Mouse (Mus musculus) forebrain, embryonic 16.5 days (tissue): ENCODE data around the gene C1qb. TPM values are rescaled to one million over a fixed set of nuclear protein-coding genes. Genes with fewer than 3 reads are reported as not detected.

Source experiments
- ATAC-seq: fragments of 200-750 bp; cut with Nextera tagmentation; 2 replicates; pipeline ENCODE4 v1.8.0; 2017; ENCODE audit warnings: mild to moderate bottlenecking, moderate library complexity
- H3K27ac ChIP-seq: fragments of 300-500 bp; sonication (generic); 2 replicates; pipeline ENCODE4 v1.5.1; 2014; ENCODE audit warnings: low read length, control low read depth
- H3K27me3 ChIP-seq: fragments of 300-500 bp; sonication (generic); replicated peaks from 2 replicates; pipeline ENCODE4 v1.6.1; 2014; ENCODE audit warnings: low read length; ENCODE audit not compliant: control insufficient read depth, insufficient read depth
- H3K36me3 ChIP-seq: fragments of 300-500 bp; sonication (generic); 2 replicates; pipeline ENCODE4 v1.6.1; 2014; ENCODE audit not compliant: control insufficient read depth, insufficient read depth
- H3K4me1 ChIP-seq: fragments of 300-500 bp; sonication (generic); replicated peaks from 2 replicates; pipeline ENCODE4 v1.6.1; 2014; ENCODE audit warnings: low read length; ENCODE audit not compliant: control insufficient read depth, insufficient read depth
- H3K4me2 ChIP-seq: fragments of 300-500 bp; sonication (generic); 2 replicates; pipeline ENCODE4 v1.6.1; 2014; ENCODE audit warnings: mild to moderate bottlenecking, low read length, control low read depth
- H3K4me3 ChIP-seq: fragments of 300-500 bp; sonication (generic); replicated peaks from 2 replicates; pipeline ENCODE4 v1.5.1; 2014; ENCODE audit warnings: mild to moderate bottlenecking, low read length, control low read depth
- H3K9ac ChIP-seq: fragments of 300-500 bp; sonication (generic); replicated peaks from 2 replicates; pipeline ENCODE4 v1.6.1; 2014; ENCODE audit warnings: low read depth, low read length, control low read depth
- H3K9me3 ChIP-seq: fragments of 300-500 bp; sonication (generic); 2 replicates; pipeline ENCODE4 v1.6.1; 2016; ENCODE audit warnings: low read length; ENCODE audit not compliant: control insufficient read depth
- WGBS: fragments of 180-500 bp; shearing (Covaris S2); extraction: QIAGEN DNeasy Blood & Tissue Kit; methylation state at CpG from one replicate; pipeline ENCODE4 v1.1.7; 2014; 5-methylcytosine and 5-hydroxymethylcytosine counted together
- polyA plus RNA-seq: library from polyadenylated mRNA; unstranded; fragments of >200 nt; fragmentation: Nextera tagmentation; extraction: Ambion mirVana; gene quantifications from 2 replicates; pipeline ENCODE4 v1.2.1, GENCODE M21; 2015

The C1qb gene
- polyA plus RNA-seq, 1 experiment from 2014 or later = 24.1 TPM

GRCm38 (mm10) chr4:136863517-136863916 lies 22.5 kb downstream of the C1qb start:
- Histone ChIP-seq H3K27ac (no peak overlapping the region), H3K4me1 (peaks cover 26% of the 10 kb centered on the region)
- ATAC-seq = no peak

GRCm38 (mm10) chr4:136862411-136862810 lies 23.6 kb downstream of the C1qb start:
- Histone ChIP-seq H3K27me3 (no peaks in the 10 kb centered on the region), H3K4me3 (no peak overlapping the region), H3K4me2 (no peak overlapping the region), H3K9me3 (no peaks in the 10 kb centered on the region), H3K4me1 (peaks cover 19% of the 10 kb centered on the region), H3K27ac (no peak overlapping the region), H3K36me3 (no peaks in the 10 kb centered on the region), H3K9ac (no peak overlapping the region)
- WGBS = 88% methylated on average over 2 of the region's 2 CpGs
- no peak for ATAC-seq

More at GRCm38 (mm10) chr4:136863517-136863916, 22.5 kb downstream of the C1qb start:
- Histone ChIP-seq H3K4me2 (no peak overlapping the region), H3K36me3 (no peaks in the 10 kb centered on the region), H3K27me3 (no peaks in the 10 kb centered on the region), H3K9me3 (no peaks in the 10 kb centered on the region), H3K9ac (no peak overlapping the region), H3K4me3 (no peak overlapping the region)
- 44% methylated on average over 9 of the region's 9 CpGs for WGBS

- peak; percentile 57; the same call in 1 of the 2 replicates for ATAC-seq
- H3K27ac ChIP-seq = no peak overlapping the region
- 3% methylated on average over 17 of the region's 17 CpGs for WGBS
- H3K9me3 ChIP-seq = no peaks in the 10 kb centered on the region
- H3K4me2 ChIP-seq = peak overlapping the region; percentile 8; the same call in 1 of the 2 replicates
- no peaks in the 10 kb centered on the region for H3K36me3 ChIP-seq
- no peak overlapping the region for H3K4me3 ChIP-seq
- peak overlapping the region; percentile 38 for H3K9ac ChIP-seq
- H3K4me1 ChIP-seq = peaks cover 19% of the 10 kb centered on the region
- H3K27me3 ChIP-seq = no peaks in the 10 kb centered on the region
Measured at GRCm38 (mm10) chr4:136861806-136862205, 24.2 kb downstream of the C1qb start.

- H3K4me1 ChIP-seq = peaks cover 13% of the 10 kb centered on the region
- H3K9me3 ChIP-seq = no peaks in the 10 kb centered on the region
- H3K27me3 ChIP-seq = no peaks in the 10 kb centered on the region
- 83% methylated on average over 7 of the region's 7 CpGs for whole genome bisulfite sequencing
- no peak overlapping the region for H3K4me2 ChIP-seq
- no peak overlapping the region for H3K27ac ChIP-seq
- no peaks in the 10 kb centered on the region for H3K36me3 ChIP-seq
- H3K4me3 ChIP-seq = no peak overlapping the region
- no peak overlapping the region for H3K9ac ChIP-seq
- no peak for ATAC-seq
Measured at GRCm38 (mm10) chr4:136860022-136860421, 26.0 kb downstream of the C1qb start.

- Histone ChIP-seq H3K4me2 (no peak overlapping the region), H3K4me3 (no peak overlapping the region), H3K4me1 (no peaks in the 10 kb centered on the region), H3K36me3 (no peaks in the 10 kb centered on the region), H3K9me3 (no peaks in the 10 kb centered on the region), H3K27me3 (no peaks in the 10 kb centered on the region), H3K27ac (no peak overlapping the region), H3K9ac (no peak overlapping the region)
- 29% methylated on average over 6 of the region's 6 CpGs for WGBS
- ATAC-seq = no peak
Measured at GRCm38 (mm10) chr4:136855081-136855480, 30.9 kb downstream of the C1qb start.

GRCm38 (mm10) chr4:136852989-136853388 lies 33.0 kb downstream of the C1qb start:
- Histone ChIP-seq H3K4me2 (no peak overlapping the region), H3K4me3 (no peak overlapping the region), H3K9ac (no peak overlapping the region), H3K9me3 (no peaks in the 10 kb centered on the region), H3K4me1 (no peaks in the 10 kb centered on the region), H3K27me3 (no peaks in the 10 kb centered on the region), H3K36me3 (no peaks in the 10 kb centered on the region), H3K27ac (no peak overlapping the region)
- 85% methylated on average over 12 of the region's 12 CpGs for WGBS
- ATAC-seq = no peak

- Histone ChIP-seq H3K4me2 (no peak overlapping the region), H3K9ac (no peak overlapping the region), H3K4me1 (no peaks in the 10 kb centered on the region), H3K36me3 (no peaks in the 10 kb centered on the region), H3K4me3 (no peak overlapping the region), H3K9me3 (no peaks in the 10 kb centered on the region), H3K27ac (no peak overlapping the region), H3K27me3 (no peaks in the 10 kb centered on the region)
- WGBS = 59% methylated on average over 5 of the region's 5 CpGs
- ATAC-seq = no peak
Measured at GRCm38 (mm10) chr4:136852119-136852518, 33.9 kb downstream of the C1qb start.

- 65% methylated on average over 4 of the region's 4 CpGs for WGBS
Measured at GRCm38 (mm10) chr4:136848565-136848964, 37.4 kb downstream of the C1qb start.

GRCm38 (mm10) chr4:136847166-136847565 lies 38.8 kb downstream of the C1qb start:
- Histone ChIP-seq H3K4me3 (no peak overlapping the region), H3K9ac (no peak overlapping the region), H3K27me3 (no peaks in the 10 kb centered on the region), H3K36me3 (no peaks in the 10 kb centered on the region), H3K27ac (no peak overlapping the region), H3K4me1 (peaks cover 5% of the 10 kb centered on the region), H3K4me2 (no peak overlapping the region), H3K9me3 (no peaks in the 10 kb centered on the region)
- no peak for ATAC-seq
- 51% methylated on average over 6 of the region's 6 CpGs for WGBS

More at GRCm38 (mm10) chr4:136848565-136848964, 37.4 kb downstream of the C1qb start:
- H3K36me3 ChIP-seq = no peaks in the 10 kb centered on the region
- no peak overlapping the region for H3K27ac ChIP-seq
- no peak overlapping the region for H3K9ac ChIP-seq
- no peaks in the 10 kb centered on the region for H3K9me3 ChIP-seq
- no peak overlapping the region for H3K4me2 ChIP-seq
- no peak overlapping the region for H3K4me3 ChIP-seq
- no peaks in the 10 kb centered on the region for H3K27me3 ChIP-seq
- peaks cover 5% of the 10 kb centered on the region for H3K4me1 ChIP-seq
- no peak for ATAC-seq

GRCm38 (mm10) chr4:136842802-136843201 lies 43.2 kb downstream of the C1qb start:
- no peak overlapping the region for H3K9ac ChIP-seq
- WGBS = 88% methylated on average over 10 of the region's 10 CpGs
- no peak for ATAC-seq

More at GRCm38 (mm10) chr4:136842802-136843201, 43.2 kb downstream of the C1qb start:
- no peaks in the 10 kb centered on the region for H3K36me3 ChIP-seq
- H3K4me1 ChIP-seq = peaks cover 16% of the 10 kb centered on the region
- H3K4me2 ChIP-seq = no peak overlapping the region
- H3K9me3 ChIP-seq = no peaks in the 10 kb centered on the region
- no peak overlapping the region for H3K4me3 ChIP-seq
- no peak overlapping the region for H3K27ac ChIP-seq
- H3K27me3 ChIP-seq = no peaks in the 10 kb centered on the region
